ENCODE assay signal across 8 mouse cellular contexts in genomic region chr14:29978254-29979204, GRCm38 (mm10). TPM values are rescaled to one million over a fixed set of nuclear protein-coding genes. Genes with fewer than 3 reads are reported as not detected.
DNase-seq lines count a peak whose midpoint lies in the region; ATAC-seq and TF ChIP-seq lines count a peak whose summit lies in the region.

Actr8 (plus strand) TSS chr14:29978337.

- peak within 1 kb of the TSS; percentile 91 for H3K9ac ChIP-seq in heart, embryonic 12.5 days
- H3K9ac ChIP-seq in kidney, postnatal 0 days (ENCODE audit: low read depth, low read length): peak within 1 kb of the TSS; percentile 83
- peak within 1 kb of the TSS; percentile 93 for H3K9ac ChIP-seq in liver, embryonic 11.5 days (ENCODE audit: low read depth, low read length)
- H3K9ac ChIP-seq in stomach, embryonic 14.5 days (replicated peaks; ENCODE audit: low read depth, low read length): peak within 1 kb of the TSS; percentile 73

- peak; percentile 95 for ATAC-seq in heart, embryonic 12.5 days (ENCODE audit: insufficient number of reproducible peaks, low FRiP score)
- ATAC-seq in kidney, postnatal 0 days (replicated peaks; ENCODE audit: low FRiP score, low read depth): peak; percentile 98
- peak; percentile 96 for ATAC-seq in liver, embryonic 11.5 days (replicated peaks; ENCODE audit: low FRiP score)
- peak; percentile 97 for ATAC-seq in stomach, embryonic 14.5 days (ENCODE audit: insufficient number of reproducible peaks, insufficient read depth, low FRiP score, low read depth)

- no peaks in the 10 kb centered on the region; the same call in 1 of the 2 replicates for H3K9me3 ChIP-seq in erythroblast, embryonic 14.5 days (ENCODE audit: control insufficient read depth, low read length)
- no peaks in the 10 kb centered on the region for H3K9me3 ChIP-seq in heart, embryonic 12.5 days (replicated peaks)
- no peaks in the 10 kb centered on the region for H3K9me3 ChIP-seq in kidney, postnatal 0 days (replicated peaks; ENCODE audit: low read length)
- H3K9me3 ChIP-seq in liver, embryonic 11.5 days (ENCODE audit: control insufficient read depth, low read length): peaks cover 4% of the 10 kb centered on the region; the same call in 1 of the 2 replicates
- no peaks in the 10 kb centered on the region for H3K9me3 ChIP-seq in stomach, embryonic 14.5 days (ENCODE audit: control insufficient read depth, low read depth, low read length)

- peaks cover 61% of the 10 kb centered on the region for H3K36me3 ChIP-seq in C2C12 (ENCODE audit: control insufficient read depth, insufficient read depth)
- peaks cover 64% of the 10 kb centered on the region for H3K36me3 ChIP-seq in erythroblast, embryonic 14.5 days (ENCODE audit: control insufficient read depth)
- H3K36me3 ChIP-seq in heart, embryonic 12.5 days: peaks cover 60% of the 10 kb centered on the region
- H3K36me3 ChIP-seq in kidney, postnatal 0 days (ENCODE audit: insufficient read depth, low read length): peaks cover 43% of the 10 kb centered on the region
- peaks cover 34% of the 10 kb centered on the region for H3K36me3 ChIP-seq in liver, embryonic 11.5 days (ENCODE audit: control insufficient read depth, insufficient read depth, low read length)
- H3K36me3 ChIP-seq in stomach, embryonic 14.5 days (ENCODE audit: control insufficient read depth, insufficient read depth, low read length): peaks cover 47% of the 10 kb centered on the region

- WGBS in heart, embryonic 12.5 days: 2% methylated on average over 44 of the region's 44 CpGs
- WGBS in kidney, postnatal 0 days: under 1% methylated on average over 43 of the region's 44 CpGs
- 2% methylated on average over 43 of the region's 44 CpGs for WGBS in liver, embryonic 11.5 days
- 2% methylated on average over 42 of the region's 44 CpGs for WGBS in stomach, embryonic 14.5 days

- peak; percentile 35; the same call in 1 of the 2 replicates for TF ChIP-seq POLR2A in brain, embryonic 14.5 days (IDR thresholded peaks at IDR 0.05; ENCODE audit: borderline replicate concordance, extremely low read depth, insufficient read depth, insufficient read length, poor library complexity, severe bottlenecking)

- H3K79me3 ChIP-seq in C2C12 (ENCODE audit: low read depth): peaks cover 23% of the 10 kb centered on the region

- peak within 1 kb of the TSS; percentile 97 for H3ac ChIP-seq in C2C12 (ENCODE audit: control insufficient read depth, insufficient read length, low read depth)

- DNase-seq in brain, embryonic 14.5 days (ENCODE audit: low read depth): peak; percentile 96
- DNase-seq in kidney, postnatal 0 days (ENCODE audit: low spot score): peak; percentile 96
- peak; percentile 93 for DNase-seq in liver, embryonic 11.5 days (ENCODE audit: low spot score)
- peak; percentile 79 for DNase-seq in naive thymus-derived CD4-positive, alpha-beta T cell, adult 2 months (ENCODE audit: low read depth)

- TF ChIP-seq CTCF in C2C12 (IDR thresholded peaks at IDR 0.05; ENCODE audit: control insufficient read depth, insufficient read depth, insufficient read length): no peak
- TF ChIP-seq CTCF in brain, embryonic 14.5 days (IDR thresholded peaks at IDR 0.05; ENCODE audit: borderline replicate concordance, extremely low read depth, insufficient read depth, insufficient read length): no peak
- TF ChIP-seq CTCF in kidney, postnatal 0 days (IDR thresholded peaks at IDR 0.05; ENCODE audit: low read depth): no peak

- peak within 1 kb of the TSS; percentile 53 for H3K4me3 ChIP-seq in C2C12 (ENCODE audit: insufficient read depth, poor library complexity, severe bottlenecking)
- peak within 1 kb of the TSS; percentile 100 for H3K4me3 ChIP-seq in erythroblast, embryonic 14.5 days (replicated peaks)
- peak within 1 kb of the TSS; percentile 94 for H3K4me3 ChIP-seq in heart, embryonic 12.5 days
- peak within 1 kb of the TSS; percentile 67 for H3K4me3 ChIP-seq in kidney, postnatal 0 days (replicated peaks; ENCODE audit: low read depth, low read length)
- H3K4me3 ChIP-seq in liver, embryonic 11.5 days (ENCODE audit: low read depth, low read length): peak within 1 kb of the TSS; percentile 79
- peak within 1 kb of the TSS; percentile 86 for H3K4me3 ChIP-seq in stomach, embryonic 14.5 days (ENCODE audit: low read depth, low read length)

- no peaks in the 10 kb centered on the region for H3K27me3 ChIP-seq in C2C12 (ENCODE audit: control insufficient read depth, insufficient read depth, insufficient read length)
- no peaks in the 10 kb centered on the region for H3K27me3 ChIP-seq in erythroblast, embryonic 14.5 days (ENCODE audit: control insufficient read depth)
- no peaks in the 10 kb centered on the region for H3K27me3 ChIP-seq in heart, embryonic 12.5 days (replicated peaks)
- no peaks in the 10 kb centered on the region for H3K27me3 ChIP-seq in kidney, postnatal 0 days (ENCODE audit: insufficient read depth, low read length)
- H3K27me3 ChIP-seq in liver, embryonic 11.5 days (replicated peaks; ENCODE audit: control insufficient read depth, insufficient read depth, low read length): no peaks in the 10 kb centered on the region
- H3K27me3 ChIP-seq in stomach, embryonic 14.5 days (ENCODE audit: control insufficient read depth, insufficient read depth, low read length): no peaks in the 10 kb centered on the region

- peaks cover 22% of the 10 kb centered on the region for H3K4me1 ChIP-seq in erythroblast, embryonic 14.5 days (ENCODE audit: control insufficient read depth)
- peaks cover 10% of the 10 kb centered on the region for H3K4me1 ChIP-seq in heart, embryonic 12.5 days (replicated peaks)
- H3K4me1 ChIP-seq in kidney, postnatal 0 days (replicated peaks; ENCODE audit: insufficient read depth, low read length): peaks cover 11% of the 10 kb centered on the region; the same call in 1 of the 2 replicates
- 0 out of 2 replicates have a peak, but pooled peaks cover 6% of the 10 kb centered on the region for H3K4me1 ChIP-seq in liver, embryonic 11.5 days (replicated peaks; ENCODE audit: control insufficient read depth, insufficient read depth, low read length)
- peaks cover 6% of the 10 kb centered on the region; the same call in 1 of the 2 replicates for H3K4me1 ChIP-seq in stomach, embryonic 14.5 days (ENCODE audit: control insufficient read depth, insufficient read depth, low read length)

- H3K4me2 ChIP-seq in heart, embryonic 12.5 days: peak within 1 kb of the TSS; percentile 79
- peak within 1 kb of the TSS; percentile 72 for H3K4me2 ChIP-seq in kidney, postnatal 0 days (ENCODE audit: low read length)
- peak within 1 kb of the TSS; percentile 83 for H3K4me2 ChIP-seq in liver, embryonic 11.5 days
- peak within 1 kb of the TSS; percentile 94 for H3K4me2 ChIP-seq in stomach, embryonic 14.5 days (replicated peaks; ENCODE audit: low read depth, low read length)

- peak within 1 kb of the TSS; percentile 95 for H3K27ac ChIP-seq in heart, embryonic 12.5 days (ENCODE audit: poor library complexity, severe bottlenecking)
- peak within 1 kb of the TSS; percentile 93 for H3K27ac ChIP-seq in kidney, postnatal 0 days
- peak within 1 kb of the TSS; percentile 85 for H3K27ac ChIP-seq in liver, embryonic 11.5 days (ENCODE audit: low read depth, low read length)
- H3K27ac ChIP-seq in stomach, embryonic 14.5 days (ENCODE audit: low read length): peak within 1 kb of the TSS; percentile 90

- peaks cover 37% of the 10 kb centered on the region for H3K79me2 ChIP-seq in C2C12 (ENCODE audit: control insufficient read depth, insufficient read depth)

TF ChIP-seq in C2C12, 6 proteins besides CTCF, POLR2A, EP300 and RAD21:
- TF ChIP-seq MYOD1 (IDR thresholded peaks at IDR 0.05; ENCODE audit: control insufficient read depth, insufficient read length, low read depth) (no peak), USF1 (IDR thresholded peaks at IDR 0.05; ENCODE audit: low read depth) (no peak), FOSL1 (IDR thresholded peaks at IDR 0.05; ENCODE audit: insufficient read depth, low read length, poor library complexity, severe bottlenecking) (no peak), MYOG (IDR thresholded peaks at IDR 0.05; ENCODE audit: control insufficient read depth, extremely low read depth, insufficient read length) (no peak), CEBPB (IDR thresholded peaks at IDR 0.05; ENCODE audit: low read depth) (no peak), MAX (IDR thresholded peaks at IDR 0.05) (no peak)

RNA-seq across cellular contexts. Expression of gene Actr8, which starts in this region (rescaled TPM):
- polyA plus RNA-seq in C2C12 (2012; fragmentation: generic; extraction: Trizol): 26.4 TPM
- 49.4 and 59.5 TPM in 2 replicates for polyA plus RNA-seq in brain, embryonic 14.5 days (2012; rRNA removed)
- 2.2 and 2.5 TPM in 2 replicates for polyA plus RNA-seq in erythroblast, embryonic 14.5 days (2012)
- 51.8 and 57.5 TPM in 2 replicates for polyA plus RNA-seq in heart, embryonic 12.5 days (2016; fragmentation: Nextera tagmentation; extraction: Ambion mirVana)
- polyA plus RNA-seq in kidney, postnatal 0 days (2015; fragmentation: Nextera tagmentation; extraction: Ambion mirVana): 49.4 and 51.5 TPM in 2 replicates
- 46.7 and 56.3 TPM in 2 replicates for polyA plus RNA-seq in liver, embryonic 11.5 days (2014; fragmentation: Nextera tagmentation; extraction: Ambion mirVana)
- 54.0 and 56.7 TPM in 2 replicates for polyA plus RNA-seq in stomach, embryonic 14.5 days (2014; fragmentation: Nextera tagmentation; extraction: Ambion mirVana)

Comparison
In these comparisons a context has a peak if more than half of its experiments do, and no peak if none do; other contexts are left out.
1. Peak in every context shown above with its lines: DNase-seq, ATAC-seq, H3K4me3 ChIP-seq and H3K27ac ChIP-seq.